Mouse (Mus musculus): ENCODE results near the gene Extl2.

DNA sequence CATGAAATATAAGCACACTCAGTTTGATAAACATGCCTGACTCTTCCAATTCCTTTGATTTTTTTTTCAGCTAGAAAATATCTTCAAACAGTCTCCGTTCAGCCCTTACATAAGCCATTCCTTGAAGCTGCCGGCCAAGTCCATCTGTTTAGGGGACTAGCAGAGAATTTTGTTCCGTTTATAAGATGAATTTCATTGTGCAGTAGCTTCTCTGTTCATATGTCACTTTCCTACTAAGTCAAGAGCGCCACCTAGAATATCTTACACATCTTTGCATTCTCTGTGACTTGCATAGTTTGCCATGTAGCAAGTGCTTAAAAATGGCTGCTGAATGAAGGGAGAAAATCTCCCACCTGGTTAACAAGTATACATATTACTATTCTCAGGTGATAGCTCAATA lies 71.2 kb downstream of the Extl2 start:
- TF ChIP-seq CTCF (conservative IDR thresholded peaks at IDR 0.05; ENCODE audit: insufficient read depth, insufficient read length, low read depth, low read length) (no peak), POLR2A (IDR thresholded peaks at IDR 0.05; ENCODE audit: low read depth, low read length) (no peak)

All from kidney, adult 2 months (tissue).